Mouse (Mus musculus) forebrain, postnatal 0 days (tissue): ENCODE data around the gene Mdm2. TPM values are rescaled to one million over a fixed set of nuclear protein-coding genes. Genes with fewer than 3 reads are reported as not detected.
"Not testable (repeated sequence)": the region's sequence is repeated elsewhere in the genome, so short reads cannot be mapped to it uniquely, and the experiment has no call there.

ENCODE experiments used
- ATAC-seq: fragments of 200-750 bp; cut with Nextera tagmentation; 2 replicates; pipeline ENCODE4 v1.8.0; 2017; ENCODE audit warnings: mild to moderate bottlenecking, moderate library complexity
- DNase-seq: peaks from one replicate; pipeline ENCODE4 v3.0.0-alpha.2; 2015
- H3K27ac ChIP-seq: fragments of 300-500 bp; sonication (generic); 2 replicates; pipeline ENCODE4 v1.5.1; 2014; ENCODE audit warnings: low read depth, mild to moderate bottlenecking, antibody characterized with exemption, low read length, moderate library complexity, mixed read lengths
- H3K27me3 ChIP-seq: fragments of 300-500 bp; sonication (generic); 2 replicates; pipeline ENCODE4 v1.6.1; 2014; ENCODE audit warnings: mild to moderate bottlenecking, low read length, mixed read lengths; ENCODE audit not compliant: insufficient read depth
- H3K36me3 ChIP-seq: fragments of 300-500 bp; sonication (generic); 2 replicates; pipeline ENCODE4 v1.6.1; 2014; ENCODE audit warnings: mild to moderate bottlenecking, moderate library complexity; ENCODE audit not compliant: insufficient read depth
- H3K4me1 ChIP-seq: fragments of 300-500 bp; sonication (generic); 2 replicates; pipeline ENCODE4 v1.6.1; 2014; ENCODE audit warnings: antibody characterized with exemption; ENCODE audit not compliant: insufficient read depth
- H3K4me2 ChIP-seq: fragments of 300-500 bp; sonication (generic); 2 replicates; pipeline ENCODE4 v1.6.1; 2014; ENCODE audit warnings: low read depth, mild to moderate bottlenecking, moderate library complexity
- H3K4me3 ChIP-seq: fragments of 300-500 bp; sonication (generic); 2 replicates; pipeline ENCODE4 v1.5.1; 2014; ENCODE audit warnings: low read depth, low read length, mixed read lengths
- H3K9ac ChIP-seq: fragments of 300-500 bp; sonication (generic); 2 replicates; pipeline ENCODE4 v1.6.1; 2014; ENCODE audit warnings: mild to moderate bottlenecking
- H3K9me3 ChIP-seq: fragments of 300-500 bp; sonication (generic); 2 replicates; pipeline ENCODE4 v1.6.1; 2016; ENCODE audit warnings: low read length
- CTCF ChIP-seq: sonication (generic); IDR thresholded peaks from 2 replicates; pipeline ENCODE4 v1.5.1; 2016; ENCODE audit warnings: antibody characterized with exemption, control low read depth, low read depth
- WGBS: fragments of 180-500 bp; shearing (Covaris S2); extraction: QIAGEN DNeasy Blood & Tissue Kit; methylation state at CpG from one replicate; pipeline ENCODE4 v1.1.7; 2014; 5-methylcytosine and 5-hydroxymethylcytosine counted together
- polyA plus RNA-seq: library from polyadenylated mRNA; unstranded; fragments of >200 nt; fragmentation: Nextera tagmentation; extraction: Ambion mirVana; gene quantifications from 2 replicates; pipeline ENCODE4 v1.2.1, GENCODE M21; 2015
- total RNA-seq: library from RNA; depleted of rRNA; stranded (reverse); fragments of >200 nt; gene quantifications from 2 replicates; pipeline ENCODE4 v1.2.3, GENCODE M21; 2014

Mdm2 gene
- total and polyA plus RNA-seq, 2 experiments from 2014 or later = 30.2 to 77.3 TPM

- no peaks in the 10 kb centered on the region for H3K27me3 ChIP-seq
- no peak for TF ChIP-seq CTCF
- no peak overlapping the region for H3K27ac ChIP-seq
- DNase-seq (no peak), ATAC-seq (no peak)
- H3K36me3 ChIP-seq = peaks cover 47% of the 10 kb centered on the region
- H3K4me3 ChIP-seq = no peak overlapping the region
- H3K9ac ChIP-seq = no peak overlapping the region
- H3K9me3 ChIP-seq = no peaks in the 10 kb centered on the region
- no peaks in the 10 kb centered on the region for H3K4me1 ChIP-seq
- 95% methylated on average over 5 of the region's 5 CpGs for WGBS
- no peak overlapping the region for H3K4me2 ChIP-seq
Measured at GRCm38 (mm10) chr10:117736573-117736972, 26.0 kb upstream of the Mdm2 start.

DNA sequence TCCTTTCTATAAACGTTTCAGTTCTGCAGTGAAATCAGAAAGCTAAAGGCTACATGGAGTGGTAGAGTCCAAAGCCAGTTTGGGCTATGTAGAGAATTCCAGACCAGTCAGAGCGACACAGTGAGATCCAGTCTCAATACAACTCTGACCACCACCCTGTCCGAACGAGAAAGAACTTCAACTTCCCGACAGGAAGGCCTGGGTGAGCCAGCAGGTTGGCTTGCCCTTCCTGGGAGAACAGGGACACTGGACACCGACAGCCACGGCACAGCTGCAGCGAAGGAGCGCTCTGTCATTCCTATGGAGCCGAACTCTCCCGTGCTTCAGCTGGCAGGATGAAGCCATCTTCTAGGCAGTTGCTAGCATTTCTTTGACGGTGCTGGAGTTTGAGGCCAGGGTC lies 24.8 kb upstream of the Mdm2 start:
- not testable (repeated sequence) for H3K27me3 ChIP-seq, H3K4me3 ChIP-seq, ATAC-seq, H3K27ac ChIP-seq, DNase-seq, H3K9me3 ChIP-seq, H3K4me1 ChIP-seq, H3K4me2 ChIP-seq, H3K9ac ChIP-seq
- H3K36me3 ChIP-seq = peaks cover 40% of the 10 kb centered on the region
- WGBS = 94% methylated on average over 11 of the region's 12 CpGs

DNA sequence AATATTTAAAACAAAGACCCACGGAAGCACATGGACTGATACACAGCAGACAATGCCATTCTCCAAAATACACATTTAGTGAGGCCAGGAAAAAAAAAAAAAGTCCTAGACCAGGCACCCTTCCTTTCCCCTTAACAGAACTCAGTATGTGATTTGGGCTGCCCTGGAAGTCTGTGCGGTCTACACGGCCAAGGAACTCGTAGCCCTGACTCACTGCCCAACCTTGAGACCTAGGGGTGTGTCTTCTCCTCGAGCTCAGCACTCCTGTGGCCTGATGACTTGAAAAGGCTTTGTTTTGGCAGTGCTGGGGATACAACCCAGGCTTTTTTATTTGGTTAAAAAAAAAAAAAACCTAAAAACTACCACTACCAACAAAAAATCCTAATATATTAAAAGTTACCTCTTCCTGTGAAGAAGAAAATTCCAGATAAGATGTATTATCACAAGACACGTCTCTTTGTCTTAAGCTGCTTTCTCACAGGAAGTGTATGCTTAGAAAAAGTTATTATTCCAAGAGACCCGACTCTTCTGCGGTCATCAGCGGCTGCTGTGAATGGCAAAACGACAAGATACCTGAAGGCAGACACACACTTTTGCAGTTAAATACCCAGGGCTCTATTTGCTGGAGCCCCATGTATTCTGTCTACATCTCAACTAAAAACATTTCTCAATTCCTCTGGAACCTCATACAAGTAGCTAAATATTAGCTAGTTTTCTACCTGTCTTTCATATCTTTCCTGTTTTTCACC lies 23.7 kb upstream of the Mdm2 start:
- 84% methylated on average over 9 of the region's 10 CpGs for WGBS
- not testable (repeated sequence) for DNase-seq, ATAC-seq, H3K4me2 ChIP-seq, H3K9ac ChIP-seq, H3K9me3 ChIP-seq, H3K4me1 ChIP-seq, H3K4me3 ChIP-seq, H3K27me3 ChIP-seq, H3K27ac ChIP-seq
- peaks cover 29% of the 10 kb centered on the region for H3K36me3 ChIP-seq

DNA sequence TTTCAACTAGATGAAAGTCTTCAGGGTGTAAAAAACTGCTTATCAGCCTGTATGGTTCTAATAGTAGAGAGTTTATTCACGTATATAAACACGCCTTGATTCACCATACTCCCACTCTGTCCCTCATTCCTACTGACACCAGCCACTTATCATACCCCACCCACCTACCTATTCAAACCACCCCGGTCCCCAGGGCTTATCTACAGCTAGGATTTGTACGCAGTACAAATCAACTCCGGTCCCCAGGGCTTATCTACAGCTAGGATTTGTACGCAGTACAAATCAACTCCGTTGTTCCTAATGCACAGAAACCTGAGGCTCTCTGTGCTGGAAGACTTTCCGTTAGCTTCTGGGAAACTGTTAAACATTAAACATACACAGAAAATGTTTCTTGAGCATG lies 23.1 kb upstream of the Mdm2 start:
- H3K9ac ChIP-seq, DNase-seq, H3K9me3 ChIP-seq, ATAC-seq, H3K4me2 ChIP-seq, H3K27me3 ChIP-seq, H3K4me1 ChIP-seq, H3K27ac ChIP-seq, H3K4me3 ChIP-seq: not testable (repeated sequence)
- 93% methylated on average over 8 of the region's 8 CpGs for WGBS
- peaks cover 22% of the 10 kb centered on the region for H3K36me3 ChIP-seq

DNA sequence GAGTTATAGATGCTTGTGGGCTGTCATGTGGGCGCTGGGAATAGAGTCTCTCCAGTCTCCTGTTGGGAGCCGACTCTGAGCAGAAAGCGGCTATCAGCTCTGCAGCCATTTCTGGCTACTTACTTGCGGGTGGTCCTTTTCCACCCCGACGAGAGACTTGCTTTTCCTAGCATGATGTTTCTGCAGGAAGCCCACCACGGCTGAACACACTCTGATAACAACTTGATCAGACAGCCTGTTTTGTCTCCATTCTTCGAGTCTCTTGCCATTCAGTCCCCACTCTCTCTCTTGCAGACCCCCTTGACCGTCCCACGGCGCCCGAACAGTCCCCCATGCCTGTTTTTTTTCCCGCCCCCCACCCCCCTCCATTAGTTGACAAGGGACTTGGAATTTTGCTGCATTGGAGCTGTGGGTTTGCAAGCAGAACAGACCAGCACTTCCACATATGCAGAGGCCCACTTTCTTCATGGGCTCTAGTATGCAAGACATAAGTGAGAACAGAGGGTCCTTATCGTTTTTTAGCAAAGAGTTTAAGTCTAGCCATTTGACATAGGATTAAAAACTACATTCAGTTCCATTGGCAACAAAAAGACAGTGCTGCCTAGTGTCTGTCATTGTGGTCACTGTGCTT lies 22.5 kb upstream of the Mdm2 start:
- no peak for ATAC-seq
- Histone ChIP-seq H3K9me3 (no peaks in the 10 kb centered on the region), H3K4me2 (no peak overlapping the region), H3K27me3 (no peaks in the 10 kb centered on the region), H3K27ac (no peak overlapping the region), H3K36me3 (peaks cover 18% of the 10 kb centered on the region), H3K4me3 (no peak overlapping the region), H3K9ac (no peak overlapping the region), H3K4me1 (no peaks in the 10 kb centered on the region)
- no peak for TF ChIP-seq CTCF
- no peak for DNase-seq
- WGBS = 87% methylated on average over 14 of the region's 14 CpGs

GRCm38 (mm10) chr10:117732184-117732583 lies 21.6 kb upstream of the Mdm2 start:
- ATAC-seq (no peak), DNase-seq (no peak)
- Histone ChIP-seq H3K27me3 (no peaks in the 10 kb centered on the region), H3K4me1 (no peaks in the 10 kb centered on the region), H3K36me3 (peaks cover 11% of the 10 kb centered on the region), H3K27ac (no peak overlapping the region), H3K4me3 (no peak overlapping the region), H3K9ac (no peak overlapping the region), H3K4me2 (no peak overlapping the region), H3K9me3 (no peaks in the 10 kb centered on the region)
- TF ChIP-seq CTCF = no peak
- 92% methylated on average over 5 of the region's 5 CpGs for WGBS

GRCm38 (mm10) chr10:117731244-117732101 lies 20.9 kb upstream of the Mdm2 start:
- no peak overlapping the region for H3K4me2 ChIP-seq
- peak; percentile 62 for TF ChIP-seq CTCF
- no peaks in the 10 kb centered on the region for H3K27me3 ChIP-seq
- H3K36me3 ChIP-seq = peaks cover 4% of the 10 kb centered on the region
- WGBS = 62% methylated on average over 14 of the region's 15 CpGs
- no peaks in the 10 kb centered on the region for H3K9me3 ChIP-seq
- ATAC-seq (peak; percentile 47), DNase-seq (no peak)
- H3K4me3 ChIP-seq = no peak overlapping the region
- no peak overlapping the region for H3K27ac ChIP-seq
- no peak overlapping the region for H3K9ac ChIP-seq
- H3K4me1 ChIP-seq = no peaks in the 10 kb centered on the region
